ENCODE assay signal across 20 mouse cellular contexts in the genomic region with DNA sequence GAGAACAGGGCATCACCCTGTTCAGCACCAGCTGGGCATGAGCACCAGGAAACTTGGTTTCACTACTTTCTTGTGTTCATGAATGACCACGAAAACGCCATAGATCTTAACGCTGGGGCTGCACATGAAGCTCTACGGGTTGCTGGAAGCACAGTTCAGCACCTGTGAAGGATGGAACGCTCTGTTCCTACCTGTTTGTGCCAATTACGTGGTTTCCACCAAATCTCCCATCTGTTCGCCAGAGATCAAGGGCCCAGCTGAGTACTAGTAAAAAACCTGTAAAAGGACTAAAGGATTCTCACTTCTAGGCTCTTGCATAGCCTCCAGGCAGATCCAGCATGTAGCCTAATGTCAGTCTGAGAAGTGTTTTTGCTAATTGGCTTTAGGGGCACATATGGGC. TPM values are rescaled to one million over a fixed set of nuclear protein-coding genes. Genes with fewer than 3 reads are reported as not detected.
DNase-seq lines count a peak whose midpoint lies in the region; ATAC-seq lines count a peak whose summit lies in the region.
"Had no signal": no experiment of that assay in that cellular context is flagged by ENCODE, and none has a peak within 500 bp of the region (broad histone marks: within the 10 kb centered on the region; RNA-seq: fewer than 3 reads in every experiment).

No protein-coding gene starts in this region.

- H3K27ac ChIP-seq in intestine, embryonic 15.5 days = no peak overlapping the region
- H3K27ac ChIP-seq: embryonic facial prominence, embryonic 13.5 days; forebrain, embryonic 13.5 days; heart, embryonic 10.5 days; heart, embryonic 15.5 days; hindbrain, embryonic 13.5 days; hindbrain, postnatal 0 days had no signal

- H3K4me2 ChIP-seq in intestine, embryonic 15.5 days (replicated peaks) = no peak overlapping the region
- H3K4me2 ChIP-seq: embryonic facial prominence, embryonic 13.5 days; forebrain, embryonic 13.5 days; heart, embryonic 15.5 days; hindbrain, embryonic 13.5 days had no signal

- H3K9ac ChIP-seq in intestine, embryonic 15.5 days = no peak overlapping the region
- H3K9ac ChIP-seq: embryonic facial prominence, embryonic 13.5 days; forebrain, embryonic 13.5 days; heart, embryonic 15.5 days; hindbrain, embryonic 13.5 days had no signal

- DNase-seq in retina, postnatal 1 day = peak; percentile 27
- no peak for DNase-seq in retina, embryonic 14.5 days (ENCODE audit: low spot score)
- peak; percentile 64 to 68 for DNase-seq in cerebellum, adult 18-20 months
- peak; percentile 72 for DNase-seq in cerebellum, adult 9-11 months
- DNase-seq in frontal cortex, postnatal 10 days (ENCODE audit: low spot score in 2 of 2) = no peak
- DNase-seq in urinary bladder, postnatal 25 days (ENCODE audit: low spot score) = no peak
- DNase-seq: adrenal gland, adult 2 months; adrenal gland, postnatal 25 days; gastrocnemius, postnatal 10 days; heart, adult 18-20 months; heart, postnatal 14 days; kidney, adult 2 months had no signal

- H3K4me1 ChIP-seq in intestine, embryonic 15.5 days (replicated peaks) = 0 out of 2 replicates have a peak, but pooled peaks cover 3% of the 10 kb centered on the region

- no peaks in the 10 kb centered on the region for H3K9me3 ChIP-seq in intestine, embryonic 15.5 days
- H3K9me3 ChIP-seq: embryonic facial prominence, embryonic 13.5 days; forebrain, embryonic 13.5 days; heart, embryonic 10.5 days; hindbrain, embryonic 13.5 days had no signal

- ATAC-seq in intestine, embryonic 15.5 days = no peak
- ATAC-seq: forebrain, embryonic 13.5 days; hindbrain, postnatal 0 days had no signal

- H3K36me3 ChIP-seq in intestine, embryonic 15.5 days = no peaks in the 10 kb centered on the region
- H3K36me3 ChIP-seq: heart, embryonic 10.5 days; heart, embryonic 15.5 days; hindbrain, embryonic 13.5 days had no signal

- H3K4me3 ChIP-seq in intestine, embryonic 15.5 days (replicated peaks) = no peak overlapping the region
- H3K4me3 ChIP-seq: embryonic facial prominence, embryonic 13.5 days; forebrain, embryonic 13.5 days; heart, embryonic 10.5 days; heart, embryonic 15.5 days; hindbrain, embryonic 13.5 days had no signal

- 88% methylated on average over 7 of the region's 7 CpGs for WGBS in intestine, embryonic 15.5 days

- H3K27me3 ChIP-seq in intestine, embryonic 15.5 days (replicated peaks) = no peaks in the 10 kb centered on the region; the same call in 1 of the 2 replicates
- H3K27me3 ChIP-seq: CH12.LX; embryonic facial prominence, embryonic 13.5 days; forebrain, embryonic 13.5 days; heart, embryonic 15.5 days; hindbrain, embryonic 13.5 days had no signal

RNA-seq across cellular contexts. Expression of gene Snx20, which starts 36.4 kb away (rescaled TPM):
- polyA plus RNA-seq in intestine, embryonic 15.5 days (2015; fragmentation: Nextera tagmentation; extraction: Ambion mirVana) = 5.1 and 5.6 TPM in 2 replicates

RNA-seq across cellular contexts. Expression of gene Nod2, which starts 47.6 kb away (rescaled TPM):
- polyA plus RNA-seq in intestine, embryonic 15.5 days (2015; fragmentation: Nextera tagmentation; extraction: Ambion mirVana) = 0.15 and 0.19 TPM in 2 replicates

Comparison
In these comparisons a context has a peak if more than half of its experiments do, and no peak if none do; other contexts are left out.
1. DNase-seq: peak in retina, postnatal 1 day (single experiment), cerebellum, adult 18-20 months (2 of 2) and cerebellum, adult 9-11 months (single experiment); none in retina, embryonic 14.5 days (single experiment), frontal cortex, postnatal 10 days (0 of 2) and urinary bladder, postnatal 25 days (single experiment).